Comparison of ENCODE assay signal across 25 mouse cellular contexts in the genomic region with DNA sequence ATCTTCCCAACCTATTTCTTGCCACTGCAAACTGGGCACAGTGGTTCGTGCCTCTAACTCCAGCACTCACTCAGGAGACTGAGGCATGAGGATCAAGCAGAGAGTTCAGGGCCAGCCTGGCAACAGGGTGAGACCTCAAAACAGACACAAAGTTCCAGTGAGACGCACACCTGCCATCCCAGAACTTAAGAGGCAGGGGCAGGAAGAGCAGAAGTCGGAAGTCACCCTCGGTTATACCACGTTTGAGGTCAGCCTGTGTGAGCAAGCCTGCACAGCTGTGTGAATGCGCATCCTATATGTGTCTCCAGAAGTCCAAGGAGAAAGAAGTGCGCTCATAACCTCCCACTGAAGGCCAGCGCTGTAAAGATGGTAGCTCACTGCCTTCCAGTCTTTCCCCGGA.
DNase-seq lines count a peak whose midpoint lies in the region; ATAC-seq lines count a peak whose summit lies in the region.
"Had no signal": no experiment of that assay in that cellular context is flagged by ENCODE, and none has a peak within 500 bp of the region (broad histone marks: within the 10 kb centered on the region; RNA-seq: fewer than 3 reads in every experiment).

No protein-coding gene starts in this region.

- H3K9ac ChIP-seq in kidney, embryonic 15.5 days: no peak overlapping the region
- no peak overlapping the region for H3K9ac ChIP-seq in forebrain, embryonic 15.5 days (replicated peaks)
- H3K9ac ChIP-seq: embryonic facial prominence, embryonic 12.5 days; embryonic facial prominence, embryonic 15.5 days; heart, embryonic 13.5 days; hindbrain, embryonic 14.5 days had no signal

- ATAC-seq in kidney, embryonic 15.5 days (replicated peaks; ENCODE audit: low FRiP score): no peak
- no peak for ATAC-seq in forebrain, embryonic 15.5 days (replicated peaks)
- ATAC-seq: forebrain, embryonic 14.5 days; hindbrain, postnatal 0 days; Patski had no signal

- no peak overlapping the region for H3K4me3 ChIP-seq in kidney, embryonic 15.5 days (replicated peaks)
- H3K4me3 ChIP-seq in forebrain, embryonic 15.5 days: no peak overlapping the region
- H3K4me3 ChIP-seq: embryonic facial prominence, embryonic 12.5 days; embryonic facial prominence, embryonic 15.5 days; heart, embryonic 13.5 days had no signal

- peaks cover 44% of the 10 kb centered on the region for H3K4me1 ChIP-seq in kidney, embryonic 15.5 days
- H3K4me1 ChIP-seq in forebrain, embryonic 15.5 days: peaks cover 19% of the 10 kb centered on the region

- H3K27ac ChIP-seq in kidney, embryonic 15.5 days: no peak overlapping the region
- no peak overlapping the region for H3K27ac ChIP-seq in forebrain, embryonic 15.5 days (replicated peaks)
- H3K27ac ChIP-seq: embryonic facial prominence, embryonic 12.5 days; embryonic facial prominence, embryonic 15.5 days; heart, embryonic 13.5 days; hindbrain, embryonic 14.5 days; hindbrain, postnatal 0 days had no signal

- H3K9me3 ChIP-seq in kidney, embryonic 15.5 days (replicated peaks): no peaks in the 10 kb centered on the region
- H3K9me3 ChIP-seq in forebrain, embryonic 15.5 days: no peaks in the 10 kb centered on the region
- H3K9me3 ChIP-seq: embryonic facial prominence, embryonic 12.5 days; embryonic facial prominence, embryonic 15.5 days; G1E had no signal

- H3K27me3 ChIP-seq in kidney, embryonic 15.5 days: no peaks in the 10 kb centered on the region
- H3K27me3 ChIP-seq in forebrain, embryonic 15.5 days: no peaks in the 10 kb centered on the region
- H3K27me3 ChIP-seq: CH12.LX; embryonic facial prominence, embryonic 12.5 days; embryonic facial prominence, embryonic 15.5 days; Patski had no signal

- H3K36me3 ChIP-seq in kidney, embryonic 15.5 days: no peaks in the 10 kb centered on the region
- no peaks in the 10 kb centered on the region for H3K36me3 ChIP-seq in forebrain, embryonic 15.5 days
- H3K36me3 ChIP-seq: embryonic facial prominence, embryonic 12.5 days; embryonic facial prominence, embryonic 15.5 days; heart, embryonic 13.5 days had no signal

- WGBS in kidney, embryonic 15.5 days: 83% methylated on average over 9 of the region's 9 CpGs
- 83% methylated on average over 9 of the region's 9 CpGs for WGBS in forebrain, embryonic 15.5 days

- DNase-seq in thymus, adult 18-20 months: peak; percentile 14 to 25
- DNase-seq in thymus, postnatal 0 days (ENCODE audit: low spot score): peak; percentile 65
- DNase-seq in thymus, postnatal 25 days: peak; percentile 30
- DNase-seq in testis, postnatal 10 days (ENCODE audit: low spot score): no peak
- DNase-seq: adrenal gland, postnatal 10 days; adrenal gland, postnatal 36 days; B cell, adult 2 months; cerebellum, adult 18-20 months; cerebellum, adult 9-10 months; cerebellum, postnatal 25 days; gastrocnemius, postnatal 14 days; heart, adult 18-20 months; heart, postnatal 14 days; heart, postnatal 4 days had no signal

- no peak overlapping the region for H3K4me2 ChIP-seq in kidney, embryonic 15.5 days
- no peak overlapping the region for H3K4me2 ChIP-seq in forebrain, embryonic 15.5 days (replicated peaks)
- H3K4me2 ChIP-seq: embryonic facial prominence, embryonic 12.5 days; embryonic facial prominence, embryonic 15.5 days; heart, embryonic 13.5 days; hindbrain, embryonic 14.5 days had no signal
